Mouse (Mus musculus) G1E (cell line): ENCODE measurements around the gene Atp6v0e.

ENCODE experiments used
- CTCF ChIP-seq: IDR thresholded peaks from 2 replicates; pipeline ENCODE4 v1.5.1; 2012; ENCODE audit warnings: low read depth, low read length, inconsistent platforms, mixed read lengths
- POLR2AphosphoS5 ChIP-seq: IDR thresholded peaks from 2 replicates; pipeline ENCODE4 v1.6.1; 2012; ENCODE audit warnings: low read depth, low read length, inconsistent platforms; ENCODE audit not compliant: insufficient replicate concordance

DNA sequence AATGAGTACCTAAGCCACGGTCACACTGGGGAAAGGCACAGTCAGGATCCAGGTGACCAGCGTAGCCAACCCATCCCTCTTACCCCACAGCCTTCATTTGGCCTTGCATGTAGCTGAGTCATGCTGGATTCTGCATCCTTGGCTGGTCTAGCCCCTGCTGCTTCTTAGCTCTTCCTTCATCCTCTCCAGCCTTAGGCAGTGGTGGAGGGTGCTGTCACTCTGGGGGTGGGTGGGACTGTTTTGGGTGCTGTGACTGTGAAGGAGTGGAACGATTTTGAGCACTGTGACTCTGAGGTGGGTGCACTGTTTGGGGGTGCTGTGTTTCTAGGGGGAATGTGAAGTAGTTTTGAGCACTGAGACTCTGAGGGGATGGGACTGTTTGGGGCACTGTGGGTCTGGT is 34.1 kb upstream of the Atp6v0e start:
- no peak for TF ChIP-seq CTCF
- no peak for TF ChIP-seq POLR2AphosphoS5
